ENCODE assay signal across 7 mouse cellular contexts in genomic region chr11:97949703-97950475, GRCm38 (mm10). TPM values are rescaled to one million over a fixed set of nuclear protein-coding genes. Genes with fewer than 3 reads are reported as not detected.
DNase-seq lines count a peak whose midpoint lies in the region; ATAC-seq and TF ChIP-seq lines count a peak whose summit lies in the region.

No protein-coding gene starts in this region.

- peak overlapping the region; percentile 43; the same call in 1 of the 2 replicates for H3K9ac ChIP-seq in embryonic facial prominence, embryonic 11.5 days (replicated peaks; ENCODE audit: low read length)
- no peak overlapping the region for H3K9ac ChIP-seq in liver, embryonic 16.5 days (ENCODE audit: low read depth, low read length)

- H3K27me3 ChIP-seq in G1E (ENCODE audit: insufficient read depth, low read length): no peaks in the 10 kb centered on the region
- H3K27me3 ChIP-seq in embryonic facial prominence, embryonic 11.5 days (ENCODE audit: control insufficient read depth, insufficient read depth, low read length): no peaks in the 10 kb centered on the region
- H3K27me3 ChIP-seq in liver, embryonic 16.5 days (ENCODE audit: control insufficient read depth, insufficient read depth, low read depth, low read length): no peaks in the 10 kb centered on the region
- no peaks in the 10 kb centered on the region for H3K27me3 ChIP-seq in kidney, adult 2 months (replicated peaks; ENCODE audit: control insufficient read depth, insufficient read depth, low read length)

- H3K4me2 ChIP-seq in embryonic facial prominence, embryonic 11.5 days (ENCODE audit: low read depth, low read length): no peak overlapping the region
- peak overlapping the region; percentile 19; the same call in 1 of the 2 replicates for H3K4me2 ChIP-seq in liver, embryonic 16.5 days (ENCODE audit: low read depth, low read length)

- H3K36me3 ChIP-seq in G1E (replicated peaks): peaks cover 37% of the 10 kb centered on the region
- H3K36me3 ChIP-seq in embryonic facial prominence, embryonic 11.5 days (replicated peaks; ENCODE audit: control insufficient read depth, insufficient read depth, low read depth, low read length): no peaks in the 10 kb centered on the region
- no peaks in the 10 kb centered on the region for H3K36me3 ChIP-seq in liver, embryonic 16.5 days (ENCODE audit: control insufficient read depth, insufficient read depth)
- no peaks in the 10 kb centered on the region for H3K36me3 ChIP-seq in kidney, adult 2 months (ENCODE audit: control insufficient read depth, insufficient read depth, low read length)

- no peak overlapping the region for H3K27ac ChIP-seq in embryonic facial prominence, embryonic 11.5 days (replicated peaks; ENCODE audit: low read depth, low read length)
- H3K27ac ChIP-seq in liver, embryonic 16.5 days (ENCODE audit: low read length): no peak overlapping the region
- H3K27ac ChIP-seq in kidney, adult 2 months (ENCODE audit: insufficient read depth, low read depth, low read length): no peak overlapping the region

- H3K9me3 ChIP-seq in G1E (replicated peaks): no peaks in the 10 kb centered on the region
- no peaks in the 10 kb centered on the region for H3K9me3 ChIP-seq in embryonic facial prominence, embryonic 11.5 days (replicated peaks; ENCODE audit: control insufficient read depth, low read length)
- H3K9me3 ChIP-seq in liver, embryonic 16.5 days (replicated peaks; ENCODE audit: control insufficient read depth, low read length): no peaks in the 10 kb centered on the region

- peak; percentile 65 for DNase-seq in CD4-positive, CD25-positive, alpha-beta regulatory T cell, adult 2 months (ENCODE audit: low read depth, low spot score)
- peak; percentile 36 for DNase-seq in G1E (ENCODE audit: low spot score)
- peak; percentile 60 for DNase-seq in embryonic facial prominence, embryonic 11.5 days (ENCODE audit: low spot score)
- DNase-seq in frontal cortex, postnatal 14 days (ENCODE audit: low spot score in 2 of 2): no peak
- no peak for DNase-seq in kidney, adult 2 months
- DNase-seq in left cerebral cortex, postnatal 36 days (ENCODE audit: low spot score in 2 of 2): no peak

- TF ChIP-seq POLR2A in kidney, adult 2 months (IDR thresholded peaks at IDR 0.05; ENCODE audit: low read depth, low read length): no peak

- intact Hi-C loops in left cerebral cortex, postnatal 36 days (cut with DNase I): no loop called here

- H3K4me3 ChIP-seq in G1E (ENCODE audit: low read depth, low read length): peak overlapping the region; percentile 59; the same call in 1 of the 2 replicates
- H3K4me3 ChIP-seq in embryonic facial prominence, embryonic 11.5 days (ENCODE audit: low read depth, low read length): no peak overlapping the region
- no peak overlapping the region for H3K4me3 ChIP-seq in liver, embryonic 16.5 days (ENCODE audit: low read depth, low read length)
- H3K4me3 ChIP-seq in kidney, adult 2 months (ENCODE audit: insufficient read depth, low read depth, low read length): no peak overlapping the region

- TF ChIP-seq CTCF in G1E (IDR thresholded peaks at IDR 0.05; ENCODE audit: low read depth, low read length): no peak
- no peak for TF ChIP-seq CTCF in kidney, adult 2 months (conservative IDR thresholded peaks at IDR 0.05; ENCODE audit: insufficient read depth, insufficient read length, low read depth, low read length)

- peaks cover 65% of the 10 kb centered on the region for H3K4me1 ChIP-seq in G1E (ENCODE audit: insufficient read depth, low read depth, low read length)
- no peaks in the 10 kb centered on the region for H3K4me1 ChIP-seq in embryonic facial prominence, embryonic 11.5 days (ENCODE audit: control insufficient read depth, insufficient read depth, low read length)
- H3K4me1 ChIP-seq in liver, embryonic 16.5 days (ENCODE audit: control insufficient read depth, low read depth, low read length): peaks cover 15% of the 10 kb centered on the region
- no peaks in the 10 kb centered on the region for H3K4me1 ChIP-seq in kidney, adult 2 months (ENCODE audit: control insufficient read depth, insufficient read depth, low read length)

- ATAC-seq in G1E (ENCODE audit: extremely low read depth, insufficient number of reproducible peaks, low FRiP score, poor library complexity, severe bottlenecking): peak; percentile 60
- peak; percentile 79; the same call in 1 of the 2 replicates for ATAC-seq in embryonic facial prominence, embryonic 11.5 days (replicated peaks; ENCODE audit: insufficient number of reproducible peaks, low FRiP score, low TSS enrichment, low read depth)
- ATAC-seq in liver, embryonic 16.5 days (ENCODE audit: low read depth): peak; percentile 80

- 56% methylated on average over 20 of the region's 20 CpGs for WGBS in embryonic facial prominence, embryonic 11.5 days
- 31% methylated on average over 20 of the region's 20 CpGs for WGBS in liver, embryonic 16.5 days (ENCODE audit: insufficient replicate concordance)
- 48% methylated on average over 20 of the region's 20 CpGs for WGBS in kidney, adult 2 months

RNA-seq across cellular contexts. Expression of gene Plxdc1, which starts 36.4 kb away (rescaled TPM):
- not detected in 2 replicates for total RNA-seq in G1E (2014; fragmentation: Nextera tagmentation)
- total RNA-seq in G1E (2017): 0.06 and 0.11 TPM in 2 replicates
- 0.03 TPM in 2 replicates for polyA plus RNA-seq in G1E (2012)
- 0.11 and 0.17 TPM in 2 replicates for polyA plus RNA-seq in embryonic facial prominence, embryonic 11.5 days (2014; fragmentation: Nextera tagmentation; extraction: Ambion mirVana)
- polyA plus RNA-seq in liver, embryonic 16.5 days (2015; fragmentation: Nextera tagmentation; extraction: Ambion mirVana): 0.65 and 1.2 TPM in 2 replicates
- 1.0 TPM in 2 replicates for polyA plus RNA-seq in kidney, adult 2 months (2012; rRNA removed)
- 10 to 100 TPM; 26.3 to 39.3 TPM for total RNA-seq in left cerebral cortex, postnatal 36 days (2021)

RNA-seq across cellular contexts. Expression of gene Arl5c, which starts 46.1 kb away (rescaled TPM):
- not detected in 2 replicates for total RNA-seq in G1E (2014; fragmentation: Nextera tagmentation)
- total RNA-seq in G1E (2017): 0.44 TPM in 1 of 2 replicates, not detected in the other
- not detected in 2 replicates for polyA plus RNA-seq in G1E (2012)
- polyA plus RNA-seq in embryonic facial prominence, embryonic 11.5 days (2014; fragmentation: Nextera tagmentation; extraction: Ambion mirVana): 4.6 and 5.7 TPM in 2 replicates
- 7.4 and 8.3 TPM in 2 replicates for polyA plus RNA-seq in liver, embryonic 16.5 days (2015; fragmentation: Nextera tagmentation; extraction: Ambion mirVana)
- polyA plus RNA-seq in kidney, adult 2 months (2012; rRNA removed): 0.75 and 2.8 TPM in 2 replicates
- total RNA-seq in left cerebral cortex, postnatal 36 days (2021): 1 to 10 TPM in 1 of 2 experiments, under 1 TPM in 1; 0.93 to 1.7 TPM

Comparison
In these comparisons a context has a peak if more than half of its experiments do, and no peak if none do; other contexts are left out.
1. DNase-seq: peak in CD4-positive, CD25-positive, alpha-beta regulatory T cell, adult 2 months (single experiment), G1E (single experiment) and embryonic facial prominence, embryonic 11.5 days (single experiment); none in frontal cortex, postnatal 14 days (0 of 2), kidney, adult 2 months (single experiment) and left cerebral cortex, postnatal 36 days (0 of 2).
2. Peak in every context shown above with its lines, with median percentiles within 50 percentile points of each other: ATAC-seq.